Mouse (Mus musculus) liver, postnatal 0 days (tissue): ENCODE results near the gene Timm23. TPM values are rescaled to one million over a fixed set of nuclear protein-coding genes. Genes with fewer than 3 reads are reported as not detected.
A peak's percentile ranks its signal among the peaks of the same experiment; 100 is the strongest.

ENCODE experiments used
- ATAC-seq: fragments of 200-750 bp; cut with Nextera tagmentation; 2 replicates; pipeline ENCODE4 v1.8.0; 2017; ENCODE audit warnings: mild to moderate bottlenecking, moderate library complexity
- DNase-seq: peaks from one replicate; pipeline ENCODE4 v3.0.0-alpha.2; 2016
- H3K27ac ChIP-seq: fragments of 300-500 bp; sonication (generic); 2 replicates; pipeline ENCODE4 v1.5.1; 2014; ENCODE audit warnings: antibody characterized with exemption, moderate library complexity, mild to moderate bottlenecking, low read depth
- H3K27me3 ChIP-seq: fragments of 300-500 bp; sonication (generic); 2 replicates; pipeline ENCODE4 v1.6.1; 2014; ENCODE audit warnings: low read length, control low read depth, mixed read lengths; ENCODE audit not compliant: insufficient read depth
- H3K36me3 ChIP-seq: fragments of 300-500 bp; sonication (generic); replicated peaks from 2 replicates; pipeline ENCODE4 v1.6.1; 2014; ENCODE audit warnings: mild to moderate bottlenecking, control low read depth, low read length, moderate library complexity, mixed read lengths; ENCODE audit not compliant: insufficient read depth
- H3K4me1 ChIP-seq: fragments of 300-500 bp; sonication (generic); 2 replicates; pipeline ENCODE4 v1.6.1; 2014; ENCODE audit warnings: antibody characterized with exemption, mild to moderate bottlenecking, control low read depth; ENCODE audit not compliant: insufficient read depth
- H3K4me2 ChIP-seq: fragments of 300-500 bp; sonication (generic); 2 replicates; pipeline ENCODE4 v1.6.1; 2014; ENCODE audit warnings: low read depth, mild to moderate bottlenecking, low read length, moderate library complexity, mixed read lengths
- H3K4me3 ChIP-seq: fragments of 300-500 bp; sonication (generic); 2 replicates; pipeline ENCODE4 v1.5.1; 2014; ENCODE audit warnings: low read depth, low read length
- H3K9ac ChIP-seq: fragments of 300-500 bp; sonication (generic); replicated peaks from 2 replicates; pipeline ENCODE4 v1.6.1; 2014; ENCODE audit warnings: mild to moderate bottlenecking, moderate library complexity
- H3K9me3 ChIP-seq: fragments of 300-500 bp; sonication (generic); 2 replicates; pipeline ENCODE4 v1.6.1; 2016; ENCODE audit warnings: mild to moderate bottlenecking, control low read depth, low read length, mixed read lengths
- CTCF ChIP-seq: sonication (generic); IDR thresholded peaks from 2 replicates; pipeline ENCODE4 v1.5.1; 2016; ENCODE audit warnings: antibody characterized with exemption, low read depth
- EP300 ChIP-seq: IDR thresholded peaks from 2 replicates; pipeline ENCODE4 v1.6.1; 2016; ENCODE audit warnings: antibody characterized with exemption, low read depth, mild to moderate bottlenecking
- WGBS: fragments of 180-500 bp; shearing (Covaris S2); extraction: QIAGEN DNeasy Blood & Tissue Kit; methylation state at CpG from one replicate; pipeline ENCODE4 v1.1.7; 2014; ENCODE audit not compliant: insufficient replicate concordance; 5-methylcytosine and 5-hydroxymethylcytosine counted together
- polyA plus RNA-seq: library from polyadenylated mRNA; unstranded; fragments of >200 nt; fragmentation: Nextera tagmentation; extraction: Ambion mirVana; gene quantifications from 2 replicates; pipeline ENCODE4 v1.2.1, GENCODE M21; 2015

Gene Timm23
- polyA plus RNA-seq, 1 experiment from 2014 or later: 211 TPM

DNA sequence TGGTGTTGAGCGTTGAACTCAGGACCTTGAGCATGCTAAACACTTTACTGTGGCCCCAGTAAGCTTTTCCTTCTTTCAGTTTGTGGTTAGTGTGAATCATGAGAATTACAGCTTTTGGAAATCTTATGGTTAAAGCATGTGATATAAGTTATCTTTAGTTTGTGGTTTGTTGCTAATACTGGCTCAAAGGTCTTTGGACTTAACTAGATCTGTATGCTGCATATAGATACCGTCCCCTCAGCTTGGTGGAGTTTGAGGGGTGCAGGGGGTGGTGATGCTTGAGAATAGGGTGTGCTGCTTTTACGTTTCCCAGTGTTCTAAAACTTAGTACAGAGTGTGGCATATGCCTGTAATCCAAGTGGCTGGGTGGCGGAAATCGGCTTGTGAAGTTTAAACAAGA, 34.4 kb downstream of the Timm23 start:
- H3K27me3 ChIP-seq: no peaks in the 10 kb centered on the region
- peak overlapping the region; percentile 79 for H3K4me2 ChIP-seq
- H3K9ac ChIP-seq: peak overlapping the region; percentile 65
- H3K27ac ChIP-seq: peak overlapping the region; percentile 93
- peaks cover 46% of the 10 kb centered on the region for H3K4me1 ChIP-seq
- ATAC-seq (no peak), DNase-seq (no peak)
- H3K4me3 ChIP-seq: peak overlapping the region; percentile 60
- TF ChIP-seq CTCF (no peak), EP300 (peak; percentile 69; the same call in 1 of the 2 replicates)
- WGBS: 39% methylated on average over 5 of the region's 5 CpGs
- H3K36me3 ChIP-seq: peaks cover 27% of the 10 kb centered on the region
- no peaks in the 10 kb centered on the region for H3K9me3 ChIP-seq

DNA sequence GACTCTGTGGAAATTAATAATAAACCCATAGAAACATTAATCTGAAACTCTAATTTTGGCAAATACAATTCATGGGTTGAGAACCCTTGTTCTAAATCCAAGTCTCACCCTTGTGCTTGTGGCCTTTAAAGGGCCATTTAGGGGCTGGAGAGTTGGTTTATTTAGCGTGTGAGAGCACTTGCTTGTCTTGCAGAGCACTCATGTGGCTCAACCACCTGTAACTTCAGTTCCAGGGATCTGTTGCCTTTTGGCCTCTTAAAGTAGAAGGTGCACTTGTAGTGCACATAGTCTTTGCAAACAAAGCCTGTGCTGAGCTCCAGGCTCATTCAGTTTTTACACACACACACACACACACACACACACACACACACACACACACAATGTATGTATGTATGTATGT, 34.9 kb downstream of the Timm23 start:
- peaks cover 50% of the 10 kb centered on the region for H3K4me1 ChIP-seq

DNA sequence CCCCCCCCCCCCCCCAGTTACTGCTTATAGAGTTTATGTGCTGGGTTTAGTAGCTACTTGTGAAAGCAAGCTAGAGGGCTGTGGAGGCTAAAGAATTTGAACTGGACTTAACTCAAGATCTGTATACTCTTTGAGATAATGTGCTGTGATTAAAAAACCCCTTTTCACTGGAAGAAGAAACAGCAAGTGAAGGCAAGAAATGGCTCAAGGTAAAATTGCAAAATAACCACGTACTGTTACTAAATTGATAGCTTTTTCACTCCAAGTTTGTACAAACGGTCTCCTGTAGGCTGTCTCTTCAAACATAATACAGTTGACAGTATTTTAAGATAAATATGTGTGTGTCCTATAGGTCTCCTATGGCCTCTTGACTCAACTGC, 35.6 kb downstream of the Timm23 start:
- no peak for TF ChIP-seq CTCF
- TF ChIP-seq EP300: no peak
- Histone ChIP-seq H3K4me1 (peaks cover 58% of the 10 kb centered on the region), H3K36me3 (peaks cover 18% of the 10 kb centered on the region), H3K9ac (peak overlapping the region; percentile 65), H3K4me3 (peak overlapping the region; percentile 60), H3K27ac (peak overlapping the region; percentile 93), H3K27me3 (no peaks in the 10 kb centered on the region), H3K4me2 (peak overlapping the region; percentile 79), H3K9me3 (no peaks in the 10 kb centered on the region)
- no peak for ATAC-seq
- 17% methylated on average over 2 of the region's 2 CpGs for WGBS
- no peak for DNase-seq

More for the DNA sequence above, 34.9 kb downstream of the Timm23 start:
- H3K9ac ChIP-seq: peak overlapping the region; percentile 65
- peak overlapping the region; percentile 79 for H3K4me2 ChIP-seq
- peaks cover 26% of the 10 kb centered on the region for H3K36me3 ChIP-seq
- no peak for TF ChIP-seq EP300
- TF ChIP-seq CTCF: no peak
- peak overlapping the region; percentile 93 for H3K27ac ChIP-seq
- no peaks in the 10 kb centered on the region for H3K9me3 ChIP-seq
- WGBS: 26% methylated on average over 1 of the region's 1 CpGs
- no peaks in the 10 kb centered on the region for H3K27me3 ChIP-seq
- ATAC-seq (no peak), DNase-seq (no peak)
- peak overlapping the region; percentile 60 for H3K4me3 ChIP-seq

DNA sequence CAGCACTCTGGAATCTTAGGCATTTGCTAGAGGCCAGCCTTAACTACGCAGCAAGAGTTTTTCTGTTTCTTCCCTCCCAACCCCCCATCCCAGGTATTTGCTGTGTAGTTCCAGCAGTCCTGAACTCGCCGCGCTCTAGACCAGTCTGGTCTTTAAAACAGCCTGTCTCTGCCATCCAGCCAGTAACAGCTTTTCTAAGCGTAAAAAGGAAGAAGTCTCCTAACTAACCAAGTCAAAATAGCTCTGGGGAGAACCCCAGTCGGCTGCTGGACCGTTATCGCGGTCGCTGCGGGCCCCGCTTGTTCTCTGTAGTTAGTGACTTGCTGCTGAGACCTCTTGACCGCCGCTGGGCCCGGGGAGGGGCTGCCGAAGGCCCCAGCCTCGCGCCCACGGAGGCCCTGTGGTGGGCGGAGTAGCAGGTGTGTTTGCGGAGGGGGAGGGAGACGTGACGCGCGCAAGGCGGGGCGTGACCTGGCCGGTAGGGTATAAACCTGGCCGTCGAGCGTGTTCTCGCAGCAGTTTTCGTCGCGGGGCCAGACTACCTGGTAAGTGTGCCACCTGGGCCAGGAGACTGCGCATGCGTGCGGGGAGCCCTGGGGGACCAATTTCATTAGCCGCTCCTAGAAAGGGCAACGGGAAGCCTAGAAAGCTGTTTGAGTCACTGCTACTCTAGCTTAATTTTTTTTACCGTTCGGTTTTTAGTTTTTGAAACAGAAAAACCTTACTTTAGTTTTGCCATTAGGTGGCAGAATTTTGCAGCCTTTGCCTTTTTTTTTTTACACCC, 36.2 kb downstream of the Timm23 start:
- Histone ChIP-seq H3K9me3 (no peaks in the 10 kb centered on the region), H3K4me1 (peaks cover 62% of the 10 kb centered on the region), H3K27ac (peak overlapping the region; percentile 93), H3K4me3 (peak overlapping the region; percentile 60), H3K27me3 (no peaks in the 10 kb centered on the region), H3K36me3 (peaks cover 12% of the 10 kb centered on the region), H3K9ac (peak overlapping the region; percentile 65), H3K4me2 (peak overlapping the region; percentile 79)
- WGBS: 6% methylated on average over 42 of the region's 42 CpGs
- DNase-seq (peak; percentile 95), ATAC-seq (peak; percentile 84)
- TF ChIP-seq CTCF: no peak
- peak; percentile 44; the same call in 1 of the 2 replicates for TF ChIP-seq EP300

DNA sequence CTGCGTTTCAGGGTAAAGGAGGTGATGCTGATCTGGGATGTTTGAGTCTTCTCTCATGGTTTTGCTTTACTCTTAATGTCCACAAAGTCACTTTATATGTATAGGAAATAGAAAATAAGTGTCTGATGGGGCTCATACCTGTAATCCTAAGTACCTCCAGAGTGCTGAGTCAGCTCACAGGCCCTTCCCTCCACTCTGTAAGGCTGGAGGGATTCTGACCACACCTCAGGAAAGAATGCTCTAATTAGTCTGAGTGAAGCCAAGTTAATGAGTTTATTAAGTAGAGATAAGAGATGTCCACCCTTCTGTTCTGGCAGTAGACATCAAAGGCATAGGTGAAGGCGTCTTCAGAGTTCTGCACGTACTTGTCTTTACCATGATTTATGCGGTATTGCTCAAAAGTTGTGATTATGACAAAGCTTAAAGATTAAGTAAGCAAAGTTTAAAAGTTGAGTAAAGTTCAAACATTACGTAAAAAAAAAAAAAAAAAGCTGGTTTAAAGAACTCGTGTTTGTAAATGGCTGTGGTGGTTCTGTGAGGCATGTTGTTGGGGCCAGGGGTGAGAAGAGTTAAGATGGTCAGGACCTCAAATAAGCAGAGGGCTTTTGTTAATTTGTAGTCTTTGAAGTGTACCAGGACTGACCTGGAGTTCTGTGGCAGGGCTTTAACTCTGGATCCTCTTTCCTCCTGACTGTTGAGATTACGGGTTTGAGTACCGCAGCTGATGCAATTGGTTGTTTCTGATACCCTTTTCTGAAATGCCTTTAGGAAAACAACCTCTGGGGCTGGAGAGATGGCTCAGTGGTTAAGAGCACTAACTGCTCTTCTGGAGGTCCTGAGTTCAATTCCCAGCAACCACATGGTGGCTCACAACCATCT, 37.3 kb downstream of the Timm23 start:
- H3K4me2 ChIP-seq: peak overlapping the region; percentile 79
- WGBS: 42% methylated on average over 8 of the region's 8 CpGs
- H3K9ac ChIP-seq: 0 out of 2 replicates have a peak overlapping the region, but pooled peaks have one; percentile 5
- DNase-seq (no peak), ATAC-seq (no peak)
- TF ChIP-seq CTCF: no peak
- TF ChIP-seq EP300: no peak
- H3K36me3 ChIP-seq: peaks cover 5% of the 10 kb centered on the region; the same call in 1 of the 2 replicates
- peaks cover 53% of the 10 kb centered on the region for H3K4me1 ChIP-seq
- H3K27ac ChIP-seq: peak overlapping the region; percentile 93
- H3K27me3 ChIP-seq: no peaks in the 10 kb centered on the region
- no peaks in the 10 kb centered on the region for H3K9me3 ChIP-seq
- H3K4me3 ChIP-seq: no peak overlapping the region
